In the genomic region with DNA sequence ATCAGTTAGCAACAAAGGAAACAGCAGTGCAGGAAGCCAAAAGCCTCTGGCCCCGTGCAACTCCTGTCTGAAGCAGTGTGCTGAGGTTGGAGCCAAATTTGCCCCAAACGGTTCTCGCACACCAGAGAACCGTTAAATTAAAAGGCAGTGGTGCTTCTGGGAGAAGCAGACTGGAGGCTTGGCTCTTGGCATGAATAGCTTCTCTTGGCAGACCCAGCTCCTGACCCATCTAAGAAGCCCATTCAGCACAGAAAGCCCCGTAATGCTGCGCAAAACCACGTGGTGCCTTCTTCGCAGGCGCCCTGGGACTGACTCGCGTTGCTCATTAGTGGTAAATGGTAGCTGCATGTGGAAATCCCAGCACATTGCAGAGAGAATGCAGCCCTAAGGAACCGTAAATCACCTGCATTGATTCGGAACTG, we compare ENCODE assay signal across 9 mouse cellular contexts.
DNase-seq lines count a peak whose midpoint lies in the region; ATAC-seq lines count a peak whose summit lies in the region.
"Had no signal": no experiment of that assay in that cellular context is flagged by ENCODE, and none has a peak within 500 bp of the region (broad histone marks: within the 10 kb centered on the region; RNA-seq: fewer than 3 reads in every experiment).

No protein-coding gene starts in this region.

- no peak overlapping the region for H3K4me3 ChIP-seq in heart, embryonic 12.5 days
- H3K4me3 ChIP-seq: lung, embryonic 15.5 days had no signal

- WGBS in heart, embryonic 12.5 days = 64% methylated on average over 13 of the region's 13 CpGs

- no peak overlapping the region for H3K27ac ChIP-seq in heart, embryonic 12.5 days (ENCODE audit: poor library complexity, severe bottlenecking)
- H3K27ac ChIP-seq: lung, embryonic 15.5 days had no signal

- H3K27me3 ChIP-seq in heart, embryonic 12.5 days (replicated peaks) = no peaks in the 10 kb centered on the region
- H3K27me3 ChIP-seq: lung, embryonic 15.5 days had no signal

- no peak for ATAC-seq in heart, embryonic 12.5 days (ENCODE audit: insufficient number of reproducible peaks, low FRiP score)

- no peak overlapping the region for H3K4me2 ChIP-seq in heart, embryonic 12.5 days
- H3K4me2 ChIP-seq: lung, embryonic 15.5 days had no signal

- H3K4me1 ChIP-seq in heart, embryonic 12.5 days (replicated peaks) = peaks cover 8% of the 10 kb centered on the region; the same call in 1 of the 2 replicates

- no peaks in the 10 kb centered on the region for H3K9me3 ChIP-seq in heart, embryonic 12.5 days (replicated peaks)
- H3K9me3 ChIP-seq: lung, embryonic 15.5 days had no signal

- DNase-seq in gastrocnemius, postnatal 25 days = peak; percentile 10
- DNase-seq in gastrocnemius, adult 8-10 months (ENCODE audit: low spot score in 2 of 2) = no peak
- DNase-seq in cerebellum, adult 11-12 months = peak; percentile 16
- peak; percentile 28 to 32 for DNase-seq in frontal cortex, postnatal 14 days (ENCODE audit: low spot score in 2 of 2)
- peak; percentile 66 for DNase-seq in left cerebral cortex, postnatal 4 days
- peak; percentile 9 for DNase-seq in ovary, postnatal 14 days (ENCODE audit: low spot score)
- no peak for DNase-seq in kidney, adult 11 months

- intact Hi-C loops in left cerebral cortex, postnatal 4 days (cut with DNase I) = no loop called here

- no peaks in the 10 kb centered on the region for H3K36me3 ChIP-seq in heart, embryonic 12.5 days
- H3K36me3 ChIP-seq: lung, embryonic 15.5 days had no signal

- H3K9ac ChIP-seq in heart, embryonic 12.5 days = no peak overlapping the region
- H3K9ac ChIP-seq: lung, embryonic 15.5 days had no signal

Comparison
In these comparisons a context has a peak if more than half of its experiments do, and no peak if none do; other contexts are left out.
1. DNase-seq: peak in gastrocnemius, postnatal 25 days (single experiment), cerebellum, adult 11-12 months (single experiment), frontal cortex, postnatal 14 days (2 of 2), left cerebral cortex, postnatal 4 days (single experiment) and ovary, postnatal 14 days (single experiment); none in gastrocnemius, adult 8-10 months (0 of 2) and kidney, adult 11 months (single experiment).